Mouse (Mus musculus): Measurements from ENCODE around the gene Cfap57.
"Not testable (repeated sequence)": the region's sequence is repeated elsewhere in the genome, so short reads cannot be mapped to it uniquely, and the experiment has no call there.

Cfap57 gene

DNA sequence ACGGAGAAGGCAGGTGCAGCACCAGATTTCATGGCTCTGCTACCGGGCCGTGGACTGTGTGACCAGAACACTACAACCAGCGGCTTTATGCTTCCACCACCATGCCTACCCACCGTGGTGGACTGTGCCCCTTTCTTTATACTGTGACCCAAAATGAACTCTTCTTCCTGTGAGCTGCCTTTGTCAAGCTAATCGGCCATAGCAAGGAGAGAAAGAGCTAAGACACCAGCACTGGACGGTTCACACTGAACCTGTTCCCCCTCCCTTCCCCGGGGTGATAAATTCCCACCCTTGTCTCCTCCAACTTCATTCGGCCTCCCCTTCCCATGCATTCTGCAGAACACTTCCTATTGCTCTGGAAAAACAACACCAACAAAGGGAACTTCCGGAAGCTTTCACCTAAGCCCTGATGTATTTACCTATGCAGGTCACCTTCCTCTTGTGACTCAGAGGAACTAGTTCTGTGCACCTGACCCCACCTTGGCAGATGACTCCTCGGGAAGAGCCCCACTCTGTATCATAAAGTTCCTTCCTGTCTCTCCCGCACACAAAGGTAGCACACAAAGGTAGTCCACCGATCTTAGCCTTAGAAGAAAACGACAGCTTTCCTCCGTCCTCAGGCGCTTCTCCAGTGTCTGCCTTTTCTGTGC is 103.0 kb downstream of the Cfap57 start:
- no peak for DNase-seq

DNA sequence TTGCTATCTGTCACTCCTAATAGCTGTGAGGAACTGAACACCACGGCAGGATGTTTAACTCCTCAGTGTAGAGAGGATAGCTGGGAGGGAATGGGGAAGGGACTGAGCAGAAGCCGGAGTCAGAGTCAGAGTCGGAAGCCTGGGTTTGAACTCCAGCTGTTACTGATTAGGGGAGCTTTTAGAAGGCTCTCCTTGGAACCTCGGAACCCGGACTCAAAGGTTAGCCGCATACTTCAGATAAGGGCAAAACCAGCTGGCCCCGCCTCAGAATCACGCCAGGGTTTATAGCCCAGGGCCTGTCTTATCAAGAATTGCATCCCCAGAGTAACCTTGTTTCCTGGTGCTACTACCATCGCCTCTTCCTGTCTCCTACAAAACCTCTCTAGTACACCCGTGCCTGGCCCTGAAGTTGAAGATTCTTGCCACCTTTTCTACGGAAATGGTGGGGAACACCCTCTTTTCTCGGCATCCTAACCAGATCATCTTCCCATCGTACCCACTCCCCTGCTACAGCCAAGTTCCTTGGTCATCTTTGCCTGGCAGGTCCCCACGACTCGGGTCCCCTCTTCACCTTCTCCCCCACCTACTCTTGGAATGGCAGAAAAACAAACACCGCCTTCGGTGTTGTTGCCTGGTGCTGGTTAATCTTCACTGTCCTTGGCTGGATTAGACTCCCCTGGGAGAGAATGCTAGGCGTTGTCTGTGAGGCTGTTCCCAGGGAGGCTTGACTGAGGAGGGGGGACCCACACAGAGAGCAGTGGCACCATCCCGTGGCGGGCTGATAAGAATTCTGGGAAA is 103.7 kb downstream of the Cfap57 start:
- no peak for DNase-seq

DNA sequence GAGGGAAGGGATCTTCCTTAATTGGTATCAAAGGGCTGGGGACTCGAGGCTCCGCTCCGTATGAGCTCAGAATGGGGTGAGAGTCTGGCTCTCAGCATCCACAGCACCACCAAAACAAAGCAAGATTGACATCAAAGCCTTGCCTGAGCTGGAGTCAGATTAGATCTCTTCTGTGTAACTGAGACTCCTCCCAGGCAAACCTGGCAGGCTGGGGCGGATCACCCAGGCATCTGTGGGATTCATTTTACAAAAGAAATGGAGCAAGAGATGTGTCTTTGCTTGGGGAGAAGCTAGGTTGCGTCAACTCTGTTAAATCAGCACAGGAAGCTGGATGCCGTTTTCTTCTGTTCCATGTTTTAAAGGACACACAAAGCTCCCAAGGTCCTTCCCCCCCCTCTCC is 111.5 kb downstream of the Cfap57 start:
- no peak for DNase-seq

DNA sequence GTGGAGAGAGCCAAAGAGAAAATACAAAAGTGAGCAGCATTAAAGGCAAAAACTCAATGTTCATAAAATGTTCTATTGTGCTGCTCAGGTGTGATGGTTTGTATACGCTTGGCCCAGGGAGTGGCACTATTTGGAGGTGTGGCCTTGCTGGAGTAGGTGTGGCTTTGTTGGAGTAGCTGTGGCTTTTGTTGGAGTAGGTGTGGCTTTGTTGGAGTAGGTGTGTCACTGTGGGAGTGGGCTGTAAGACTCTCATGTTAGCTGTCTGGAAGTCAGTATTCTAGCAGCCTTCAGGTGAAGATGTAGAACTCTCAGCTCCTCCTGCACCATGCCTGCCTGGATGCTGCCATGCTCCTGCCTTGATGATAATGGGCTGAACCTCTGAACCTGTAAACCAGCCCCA is 113.4 kb downstream of the Cfap57 start:
- DNase-seq: not testable (repeated sequence)

DNA sequence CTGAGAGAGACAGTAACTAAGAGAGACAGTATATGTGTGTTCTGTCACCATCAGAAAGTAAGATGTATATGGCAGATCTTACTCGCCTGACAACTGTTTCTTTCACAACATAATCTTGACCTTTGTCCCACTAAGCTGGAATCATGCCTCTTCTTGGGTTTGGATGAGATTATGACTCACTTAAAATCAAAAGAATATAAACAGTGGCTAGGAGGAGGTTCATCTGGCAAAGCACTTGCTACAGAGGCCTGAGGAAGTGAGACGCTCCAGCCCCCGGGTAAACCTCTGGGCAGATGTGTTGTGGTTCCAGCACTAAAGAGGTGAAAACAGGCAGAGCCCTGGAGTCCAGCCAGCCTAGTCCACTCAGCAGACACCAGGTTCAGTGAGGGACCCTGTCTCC is 115.0 kb downstream of the Cfap57 start:
- no peak for DNase-seq
